Mouse (Mus musculus) testis, adult 2 months (tissue): ENCODE measurements around the gene Cyb561d1. TPM values are rescaled to one million over a fixed set of nuclear protein-coding genes. Genes with fewer than 3 reads are reported as not detected.
A peak's percentile ranks its signal among the peaks of the same experiment; 100 is the strongest.

ENCODE experiments used
- H3K27ac ChIP-seq: fragments of 200-500 bp; 2 replicates; pipeline ENCODE4 v1.5.1; 2012; ENCODE audit warnings: low read depth, low read length; ENCODE audit not compliant: control insufficient read depth, insufficient read depth
- H3K27me3 ChIP-seq: fragments of 200-500 bp; 2 replicates; pipeline ENCODE4 v1.6.1; 2012; ENCODE audit warnings: mild to moderate bottlenecking, low read length, moderate library complexity; ENCODE audit not compliant: control insufficient read depth, insufficient read depth
- H3K36me3 ChIP-seq: fragments of 200-500 bp; 2 replicates; pipeline ENCODE4 v1.6.1; 2012; ENCODE audit warnings: mild to moderate bottlenecking, low read length; ENCODE audit not compliant: control insufficient read depth, insufficient read depth
- H3K4me1 ChIP-seq: fragments of 200-500 bp; 2 replicates; pipeline ENCODE4 v1.6.1; 2012; ENCODE audit warnings: low read length; ENCODE audit not compliant: control insufficient read depth, insufficient read depth
- H3K4me3 ChIP-seq: fragments of 200-500 bp; 2 replicates; pipeline ENCODE4 v1.5.1; 2012; ENCODE audit warnings: low read depth, mild to moderate bottlenecking, low read length, moderate library complexity, mixed read lengths; ENCODE audit not compliant: control insufficient read depth
- CTCF ChIP-seq: fragments of 200-500 bp; IDR thresholded peaks from 2 replicates; pipeline ENCODE4 v1.5.1; 2012; ENCODE audit warnings: low read depth, mild to moderate bottlenecking, inconsistent platforms, low read length, moderate library complexity; ENCODE audit not compliant: control insufficient read depth, insufficient read depth, insufficient replicate concordance
- POLR2A ChIP-seq: fragments of 200-500 bp; IDR thresholded peaks from 2 replicates; pipeline ENCODE4 v1.6.1; 2012; ENCODE audit warnings: low read depth, mild to moderate bottlenecking, inconsistent platforms, low read length, moderate library complexity; ENCODE audit not compliant: control insufficient read depth
- polyA plus RNA-seq: library from polyadenylated mRNA; depleted of rRNA; stranded (reverse); fragments of >200 nt; gene quantifications from 2 replicates; pipeline ENCODE4 v1.2.3, GENCODE M21; 2012

Cyb561d1 gene
- polyA plus RNA-seq, 1 experiment = 2.2 TPM

GRCm38 (mm10) chr3:108202506-108202905 lies 1.5 kb upstream of the Cyb561d1 start:
- Histone ChIP-seq H3K27me3 (no peaks in the 10 kb centered on the region), H3K4me1 (peaks cover 6% of the 10 kb centered on the region), H3K27ac (no peak overlapping the region), H3K4me3 (no peak overlapping the region), H3K36me3 (no peaks in the 10 kb centered on the region)
- no peak for TF ChIP-seq POLR2A
- TF ChIP-seq CTCF = no peak

- TF ChIP-seq CTCF (no peak), POLR2A (peak; percentile 19; the same call in 1 of the 2 replicates)
- no peak overlapping the region for H3K27ac ChIP-seq
Measured at GRCm38 (mm10) chr3:108199231-108199630, 1.8 kb downstream of the Cyb561d1 start.

GRCm38 (mm10) chr3:108197066-108197497 lies 3.9 kb downstream of the Cyb561d1 start:
- no peaks in the 10 kb centered on the region for H3K36me3 ChIP-seq
- no peaks in the 10 kb centered on the region for H3K27me3 ChIP-seq
- H3K27ac ChIP-seq = no peak overlapping the region
- TF ChIP-seq CTCF = no peak
- no peak for TF ChIP-seq POLR2A
- H3K4me1 ChIP-seq = peaks cover 12% of the 10 kb centered on the region
- H3K4me3 ChIP-seq = no peak overlapping the region; the same call in 1 of the 2 replicates

More at GRCm38 (mm10) chr3:108199231-108199630, 1.8 kb downstream of the Cyb561d1 start:
- H3K4me3 ChIP-seq = peak overlapping the region; percentile 5
- no peaks in the 10 kb centered on the region for H3K36me3 ChIP-seq
- H3K27me3 ChIP-seq = no peaks in the 10 kb centered on the region
- peaks cover 12% of the 10 kb centered on the region for H3K4me1 ChIP-seq

- TF ChIP-seq CTCF (no peak), POLR2A (no peak)
- Histone ChIP-seq H3K4me1 (peaks cover 12% of the 10 kb centered on the region), H3K27ac (no peak overlapping the region)
Measured at GRCm38 (mm10) chr3:108195941-108196590, 4.9 kb downstream of the Cyb561d1 start.

GRCm38 (mm10) chr3:108195287-108195686 lies 5.7 kb downstream of the Cyb561d1 start:
- Histone ChIP-seq H3K27ac (no peak overlapping the region), H3K27me3 (no peaks in the 10 kb centered on the region), H3K36me3 (no peaks in the 10 kb centered on the region), H3K4me3 (no peak overlapping the region), H3K4me1 (peaks cover 8% of the 10 kb centered on the region; the same call in 1 of the 2 replicates)
- no peak for TF ChIP-seq CTCF
- TF ChIP-seq POLR2A = no peak

More at GRCm38 (mm10) chr3:108195941-108196590, 4.9 kb downstream of the Cyb561d1 start:
- Histone ChIP-seq H3K4me3 (no peak overlapping the region), H3K36me3 (no peaks in the 10 kb centered on the region), H3K27me3 (no peaks in the 10 kb centered on the region)

GRCm38 (mm10) chr3:108193686-108194085 lies 7.3 kb downstream of the Cyb561d1 start:
- Histone ChIP-seq H3K27me3 (no peaks in the 10 kb centered on the region), H3K4me1 (peaks cover 7% of the 10 kb centered on the region; the same call in 1 of the 2 replicates), H3K36me3 (no peaks in the 10 kb centered on the region), H3K27ac (no peak overlapping the region), H3K4me3 (no peak overlapping the region)
- TF ChIP-seq POLR2A = no peak
- no peak for TF ChIP-seq CTCF

GRCm38 (mm10) chr3:108189897-108190296 lies 11.1 kb downstream of the Cyb561d1 start:
- Histone ChIP-seq H3K36me3 (no peaks in the 10 kb centered on the region), H3K27me3 (no peaks in the 10 kb centered on the region), H3K27ac (no peak overlapping the region), H3K4me1 (peaks cover 7% of the 10 kb centered on the region), H3K4me3 (no peak overlapping the region)
- TF ChIP-seq CTCF (no peak), POLR2A (no peak)
